Mouse (Mus musculus): ENCODE results near the gene B3galnt2. TPM values are rescaled to one million over a fixed set of nuclear protein-coding genes. Genes with fewer than 3 reads are reported as not detected.

B3galnt2 gene
- polyA plus RNA-seq (2015; fragmentation: Nextera tagmentation; extraction: Ambion mirVana), result 9.2 and 14.0 TPM in 2 replicates

DNA sequence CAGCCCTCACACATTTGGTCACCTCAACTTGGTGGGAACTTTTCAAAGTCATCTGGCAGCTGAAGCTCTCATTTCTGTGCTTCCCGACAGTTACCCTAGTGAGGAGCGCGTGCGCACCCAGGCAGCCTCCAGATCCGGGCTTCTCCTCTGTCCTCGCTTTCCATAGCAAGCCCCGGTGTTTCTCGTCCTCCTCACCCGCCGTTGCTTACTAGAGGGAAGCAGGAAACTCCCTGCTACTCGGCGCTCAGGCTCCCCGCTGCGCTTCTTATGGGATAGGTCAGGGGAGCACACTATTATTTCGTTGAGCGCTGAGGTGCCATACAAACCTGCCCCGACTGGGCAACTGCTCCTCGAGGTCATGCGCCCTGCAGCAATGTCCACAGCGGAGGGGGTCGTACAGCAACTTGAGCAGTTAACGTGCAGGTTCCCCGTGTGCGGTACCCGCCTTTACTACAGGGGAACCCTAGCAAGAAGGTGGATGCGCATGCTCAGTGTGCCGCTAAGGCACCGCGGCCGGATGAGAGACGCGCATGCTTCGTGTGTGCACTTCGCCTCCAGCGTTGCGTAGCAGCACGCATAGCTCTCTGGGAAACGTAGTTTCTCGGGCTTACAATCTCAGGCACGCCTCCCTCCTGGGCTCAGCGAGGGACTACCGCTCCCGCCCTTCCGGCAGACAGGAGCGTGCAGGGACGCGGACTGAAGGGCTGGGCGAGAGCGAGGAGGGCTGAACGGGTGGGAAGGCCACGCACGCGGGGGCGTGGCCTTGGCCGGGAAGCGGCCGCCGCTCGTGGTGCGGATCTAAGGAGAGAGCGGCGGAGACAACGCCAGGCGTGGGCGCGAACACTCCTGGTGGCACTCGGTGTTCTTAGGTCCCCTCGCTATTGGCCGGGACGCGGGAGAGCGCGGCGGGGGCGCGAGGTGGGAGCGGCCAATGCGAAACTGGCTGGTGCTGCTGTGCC lies at the start of gene B3galnt2:
B3galnt2 (plus strand) TSS at position 596 of the 959 bp plus-strand sequence.

DNA sequence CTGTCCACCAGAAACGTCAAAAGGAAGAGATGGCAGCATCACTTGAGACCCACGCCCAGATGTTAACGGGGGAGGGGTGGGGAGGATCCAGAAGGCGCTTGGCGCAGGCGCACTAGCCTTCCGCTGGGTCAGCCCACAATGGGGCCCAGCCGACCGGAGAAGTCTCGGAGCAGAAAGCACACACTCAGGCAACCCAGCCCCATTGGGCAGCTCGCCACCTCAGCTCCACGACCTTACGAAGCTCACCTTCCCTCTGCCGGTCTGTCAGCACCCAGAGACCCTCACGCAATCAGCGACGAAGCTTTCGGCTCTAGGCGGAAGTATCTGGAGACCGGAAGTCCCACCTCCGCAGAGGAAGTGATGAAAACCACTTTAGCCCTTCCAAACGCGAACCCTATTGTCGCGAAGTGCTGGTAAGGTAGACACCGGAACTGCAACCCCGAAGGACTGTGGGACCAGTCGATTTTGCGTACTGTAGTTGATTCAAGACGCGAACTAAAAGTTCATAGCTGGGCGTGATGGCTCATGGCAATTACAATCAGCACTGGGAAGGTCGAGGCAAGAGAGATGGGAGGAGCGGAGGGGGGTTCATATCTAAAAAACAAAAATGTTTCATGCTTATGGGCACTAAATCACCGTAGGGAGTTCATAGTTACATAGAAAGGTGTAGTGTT lies 85.2 kb downstream of the B3galnt2 start, which contains the start of gene Tbce:
Tbce (minus strand) TSS at position 347 of the 674 bp plus-strand sequence.

Other genes starting within 250 kb of the B3galnt2 start
- 12.1 and 19.4 TPM in 2 replicates for gene Gng4, start 170.4 kb upstream of the B3galnt2 start, polyA plus RNA-seq (2015; fragmentation: Nextera tagmentation; extraction: Ambion mirVana)
- gene Tbce, start 85.2 kb downstream of the B3galnt2 start, polyA plus RNA-seq (2015; fragmentation: Nextera tagmentation; extraction: Ambion mirVana), result 55.2 and 57.2 TPM in 2 replicates
- 35.5 and 44.5 TPM in 2 replicates for gene Arid4b, start 108.8 kb downstream of the B3galnt2 start, polyA plus RNA-seq (2015; fragmentation: Nextera tagmentation; extraction: Ambion mirVana)
- 46.7 and 53.9 TPM in 2 replicates for gene Ggps1, start 109.0 kb downstream of the B3galnt2 start, polyA plus RNA-seq (2015; fragmentation: Nextera tagmentation; extraction: Ambion mirVana)

Measured in adrenal gland, postnatal 0 days (tissue).